Mouse (Mus musculus) midbrain, embryonic 11.5 days (tissue): ENCODE measurements around the gene Pou2f1. TPM values are rescaled to one million over a fixed set of nuclear protein-coding genes. Genes with fewer than 3 reads are reported as not detected.

Source experiments
- ATAC-seq: fragments of 200-750 bp; cut with Nextera tagmentation; 2 replicates; pipeline ENCODE4 v1.8.0; 2017; ENCODE audit warnings: moderate TSS enrichment, moderate library complexity; ENCODE audit not compliant: low FRiP score
- DNase-seq: peaks from one replicate; pipeline ENCODE4 v3.0.0; 2015; ENCODE audit warnings: low spot score; ENCODE audit errors: missing footprints
- H3K27ac ChIP-seq: fragments of 300-500 bp; sonication (generic); 2 replicates; pipeline ENCODE4 v1.5.1; 2014; ENCODE audit warnings: low read depth, low read length
- H3K27me3 ChIP-seq: fragments of 300-500 bp; sonication (generic); 2 replicates; pipeline ENCODE4 v1.6.1; 2014; ENCODE audit warnings: mild to moderate bottlenecking, low read length, moderate library complexity, mixed read lengths; ENCODE audit not compliant: control insufficient read depth, insufficient read depth
- H3K36me3 ChIP-seq: fragments of 300-500 bp; sonication (generic); 2 replicates; pipeline ENCODE4 v1.6.1; 2014; ENCODE audit warnings: mild to moderate bottlenecking, low read length, moderate library complexity, mixed read lengths; ENCODE audit not compliant: control insufficient read depth, insufficient read depth
- H3K4me1 ChIP-seq: fragments of 300-500 bp; sonication (generic); 2 replicates; pipeline ENCODE4 v1.6.1; 2014; ENCODE audit warnings: low read length; ENCODE audit not compliant: control insufficient read depth, insufficient read depth
- H3K4me2 ChIP-seq: fragments of 300-500 bp; sonication (generic); 2 replicates; pipeline ENCODE4 v1.6.1; 2014; ENCODE audit warnings: mild to moderate bottlenecking, moderate library complexity
- H3K4me3 ChIP-seq: fragments of 300-500 bp; sonication (generic); 2 replicates; pipeline ENCODE4 v1.5.1; 2014; ENCODE audit warnings: low read depth, low read length
- H3K9ac ChIP-seq: fragments of 300-500 bp; sonication (generic); 2 replicates; pipeline ENCODE4 v1.6.1; 2014; ENCODE audit warnings: low read length
- H3K9me3 ChIP-seq: fragments of 300-500 bp; sonication (generic); 2 replicates; pipeline ENCODE4 v1.6.1; 2016; ENCODE audit warnings: low read length; ENCODE audit not compliant: control insufficient read depth
- WGBS: fragments of 180-500 bp; shearing (Covaris S2); extraction: QIAGEN DNeasy Blood & Tissue Kit; methylation state at CpG from one replicate; pipeline ENCODE4 v1.1.7; 2014; 5-methylcytosine and 5-hydroxymethylcytosine counted together
- polyA plus RNA-seq: library from polyadenylated mRNA; unstranded; fragments of >200 nt; fragmentation: Nextera tagmentation; extraction: Ambion mirVana; gene quantifications from 2 replicates; pipeline ENCODE4 v1.2.1, GENCODE M21; 2014

The Pou2f1 gene
- polyA plus RNA-seq, 1 experiment from 2014 or later: 32.1 TPM

DNA sequence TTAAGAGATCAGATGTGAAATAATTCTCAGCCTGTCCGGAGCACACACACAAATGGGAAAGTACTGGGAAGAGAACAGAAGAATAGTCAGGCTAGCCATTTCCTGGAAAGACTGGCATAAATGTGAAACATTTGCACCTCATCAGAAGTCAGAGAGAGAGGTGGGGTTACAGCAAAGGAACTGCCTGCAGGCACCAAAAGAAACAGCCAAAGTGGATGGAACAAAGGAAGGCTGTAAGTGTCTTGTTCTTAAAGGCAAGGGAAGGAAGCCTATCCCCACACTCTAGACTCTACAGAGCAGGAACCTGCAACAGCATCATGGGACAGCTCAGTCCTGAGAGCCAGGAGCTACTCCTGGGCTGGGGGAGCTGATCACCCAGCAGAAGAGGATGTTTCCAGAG lies 39.0 kb upstream of the Pou2f1 start:
- DNase-seq (no peak), ATAC-seq (no peak)
- Histone ChIP-seq H3K4me1 (peaks cover 26% of the 10 kb centered on the region), H3K9me3 (no peaks in the 10 kb centered on the region), H3K36me3 (no peaks in the 10 kb centered on the region), H3K9ac (no peak overlapping the region), H3K4me3 (no peak overlapping the region), H3K4me2 (no peak overlapping the region), H3K27me3 (no peaks in the 10 kb centered on the region), H3K27ac (no peak overlapping the region)
- 38% methylated on average over 1 of the region's 1 CpGs for WGBS

DNA sequence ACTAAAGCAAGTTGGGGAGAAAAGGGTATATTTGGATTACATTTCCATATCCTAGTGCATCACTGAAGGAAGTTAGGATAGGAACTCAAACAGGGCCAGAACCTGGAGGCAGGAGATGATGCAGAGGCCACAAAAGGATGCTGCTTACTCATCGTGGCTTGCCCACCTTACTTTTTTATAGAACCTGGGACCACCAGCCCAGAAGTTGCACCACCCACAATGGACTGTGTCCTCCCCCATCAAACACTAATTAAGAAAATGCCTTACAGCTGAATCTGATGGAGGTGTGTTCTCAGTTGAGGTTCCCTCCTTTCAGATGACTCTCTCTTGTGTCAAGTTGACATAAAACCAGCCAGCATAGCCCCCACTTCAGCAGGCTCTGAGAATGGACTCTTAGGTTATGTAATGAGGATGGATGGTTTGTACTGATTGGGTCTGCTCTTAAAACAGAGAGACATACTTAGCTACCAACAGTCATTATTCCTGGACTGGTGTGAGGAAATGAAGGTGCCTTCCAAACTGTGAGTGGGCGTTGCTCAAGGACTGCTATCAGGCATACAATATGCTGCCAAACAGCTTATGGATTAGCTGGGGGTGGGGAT lies 36.4 kb upstream of the Pou2f1 start:
- ATAC-seq: no peak
- 87% methylated on average over 2 of the region's 2 CpGs for WGBS

DNA sequence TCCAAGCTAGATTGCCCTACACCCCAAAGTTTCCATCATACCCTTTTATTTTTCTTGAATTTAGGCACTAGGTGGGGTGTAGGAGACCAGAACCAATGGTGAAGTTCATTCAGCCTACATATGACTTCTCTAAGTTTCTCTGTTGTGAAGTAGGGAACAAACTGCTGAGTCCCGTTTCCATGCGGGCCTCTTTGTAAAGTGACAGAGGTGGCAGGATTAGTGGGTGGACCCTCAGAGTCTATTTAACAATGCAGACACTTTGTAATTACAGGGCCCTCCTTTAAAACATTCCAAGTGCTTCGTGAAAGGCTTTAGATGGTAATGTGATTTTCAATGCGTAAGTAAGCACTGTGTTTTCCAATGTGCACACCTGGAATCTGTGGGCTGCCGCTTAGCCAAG lies 32.6 kb upstream of the Pou2f1 start:
- 13% methylated on average over 5 of the region's 5 CpGs for WGBS
- H3K27ac ChIP-seq: no peak overlapping the region
- H3K4me3 ChIP-seq: no peak overlapping the region
- H3K4me2 ChIP-seq: no peak overlapping the region
- no peaks in the 10 kb centered on the region for H3K9me3 ChIP-seq
- ATAC-seq (no peak), DNase-seq (peak; percentile 69)
- no peak overlapping the region for H3K9ac ChIP-seq
- no peaks in the 10 kb centered on the region for H3K36me3 ChIP-seq
- H3K27me3 ChIP-seq: no peaks in the 10 kb centered on the region
- 0 out of 2 replicates have a peak, but pooled peaks cover 4% of the 10 kb centered on the region for H3K4me1 ChIP-seq

More for the DNA sequence above, 36.4 kb upstream of the Pou2f1 start:
- Histone ChIP-seq H3K27ac (no peak overlapping the region), H3K4me2 (no peak overlapping the region), H3K9me3 (no peaks in the 10 kb centered on the region), H3K4me3 (no peak overlapping the region), H3K36me3 (no peaks in the 10 kb centered on the region), H3K27me3 (no peaks in the 10 kb centered on the region), H3K9ac (no peak overlapping the region), H3K4me1 (peaks cover 10% of the 10 kb centered on the region)
- DNase-seq: no peak

DNA sequence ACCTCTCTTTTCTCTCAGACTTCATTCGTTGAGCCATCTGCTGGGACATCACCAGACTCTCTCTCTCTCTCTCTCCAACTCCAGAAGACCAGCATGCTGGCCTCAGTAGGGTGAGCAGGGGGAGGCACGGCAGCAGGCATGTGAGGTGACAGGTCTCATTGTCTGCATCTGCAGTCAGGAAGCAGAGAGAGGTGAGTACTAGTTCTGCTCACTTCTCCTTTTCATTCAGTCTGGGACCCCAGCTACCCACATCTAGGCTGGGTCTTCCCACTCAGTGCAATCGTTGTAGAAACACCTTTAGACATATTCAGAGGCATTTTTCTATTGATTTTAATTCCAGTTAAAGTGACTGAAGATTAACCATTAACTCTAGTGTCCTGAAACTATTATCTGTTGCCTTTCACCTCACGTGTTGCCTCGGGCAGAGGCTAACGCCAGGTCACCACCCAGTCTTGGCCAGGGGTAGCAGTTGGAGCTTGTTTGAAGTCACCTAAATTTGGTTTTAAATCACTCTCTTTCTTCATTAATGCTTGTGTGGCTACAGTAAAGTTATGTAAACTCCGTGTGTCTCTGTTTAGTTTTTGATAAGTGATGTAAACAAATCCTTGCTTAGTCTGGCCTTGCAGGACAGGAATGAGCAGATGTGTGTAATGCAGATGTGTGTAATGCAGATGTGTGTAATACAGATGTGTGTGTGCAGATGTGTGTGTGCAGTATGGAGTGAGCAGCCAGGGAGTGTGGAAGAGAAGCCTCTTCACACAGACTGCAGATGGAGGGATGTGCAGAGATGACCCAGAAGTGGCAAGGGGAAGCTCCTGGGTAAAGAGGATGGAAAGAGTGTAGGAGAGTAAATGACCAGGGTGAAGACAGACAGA lies 29.4 kb upstream of the Pou2f1 start:
- no peak overlapping the region for H3K27ac ChIP-seq
- H3K4me3 ChIP-seq: no peak overlapping the region
- H3K9ac ChIP-seq: no peak overlapping the region
- DNase-seq: peak; percentile 31
- H3K27me3 ChIP-seq: no peaks in the 10 kb centered on the region
- H3K9me3 ChIP-seq: no peaks in the 10 kb centered on the region
- no peaks in the 10 kb centered on the region for H3K36me3 ChIP-seq
- no peak overlapping the region for H3K4me2 ChIP-seq
- ATAC-seq: no peak
- WGBS: 73% methylated on average over 7 of the region's 7 CpGs
- 0 out of 2 replicates have a peak, but pooled peaks cover 4% of the 10 kb centered on the region for H3K4me1 ChIP-seq

DNA sequence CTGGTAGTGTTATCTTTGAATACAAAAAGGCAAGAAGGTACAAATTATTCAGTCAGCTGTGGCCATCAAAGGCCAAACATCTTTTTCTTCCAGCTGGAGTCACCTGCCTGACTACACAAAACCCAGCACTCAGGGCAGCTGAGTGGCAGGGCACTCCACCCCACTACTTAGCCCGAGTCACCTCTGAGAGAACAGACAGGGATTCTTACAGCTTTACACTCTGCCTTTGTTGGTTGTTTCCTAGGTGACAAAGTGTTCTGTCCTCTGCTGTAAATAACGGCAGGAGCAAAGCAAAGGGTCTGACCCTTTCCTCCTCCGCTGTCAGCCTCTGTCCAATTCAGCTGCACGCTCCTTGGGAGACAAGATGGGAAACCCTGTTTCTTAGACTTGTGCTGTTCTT lies 21.5 kb upstream of the Pou2f1 start:
- 25% methylated on average over 4 of the region's 4 CpGs for whole genome bisulfite sequencing
- Histone ChIP-seq H3K27me3 (no peaks in the 10 kb centered on the region; the same call in 1 of the 2 replicates), H3K9me3 (no peaks in the 10 kb centered on the region), H3K27ac (no peak overlapping the region), H3K9ac (no peak overlapping the region), H3K4me2 (no peak overlapping the region), H3K4me1 (peaks cover 4% of the 10 kb centered on the region; the same call in 1 of the 2 replicates), H3K36me3 (no peaks in the 10 kb centered on the region), H3K4me3 (no peak overlapping the region)
- ATAC-seq: peak; percentile 72
- DNase-seq: no peak

DNA sequence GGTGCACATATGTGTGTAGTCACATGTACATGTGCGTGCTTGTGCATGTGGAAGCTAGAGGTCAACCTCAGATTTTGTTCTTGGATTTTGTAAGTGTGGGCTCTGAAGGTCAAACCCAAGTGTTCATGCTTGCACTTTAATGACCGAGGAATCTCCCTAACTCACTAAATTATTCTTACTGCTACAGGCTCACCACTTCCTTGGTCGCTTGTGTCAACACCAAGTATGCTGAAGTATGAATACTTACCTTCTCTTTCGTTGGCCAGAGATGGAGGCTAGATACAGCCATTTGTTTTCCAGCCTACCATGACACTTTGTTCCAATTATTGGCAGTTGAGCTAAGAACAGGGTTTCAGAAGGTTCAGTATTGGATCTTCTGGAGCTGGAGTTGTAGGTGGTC lies 14.7 kb upstream of the Pou2f1 start:
- Histone ChIP-seq H3K36me3 (no peaks in the 10 kb centered on the region), H3K27ac (no peak overlapping the region), H3K9ac (no peak overlapping the region), H3K4me1 (no peaks in the 10 kb centered on the region), H3K4me3 (no peak overlapping the region), H3K27me3 (no peaks in the 10 kb centered on the region), H3K4me2 (no peak overlapping the region), H3K9me3 (no peaks in the 10 kb centered on the region)
- 87% methylated on average over 4 of the region's 4 CpGs for WGBS
- no peak for ATAC-seq
- DNase-seq: no peak

DNA sequence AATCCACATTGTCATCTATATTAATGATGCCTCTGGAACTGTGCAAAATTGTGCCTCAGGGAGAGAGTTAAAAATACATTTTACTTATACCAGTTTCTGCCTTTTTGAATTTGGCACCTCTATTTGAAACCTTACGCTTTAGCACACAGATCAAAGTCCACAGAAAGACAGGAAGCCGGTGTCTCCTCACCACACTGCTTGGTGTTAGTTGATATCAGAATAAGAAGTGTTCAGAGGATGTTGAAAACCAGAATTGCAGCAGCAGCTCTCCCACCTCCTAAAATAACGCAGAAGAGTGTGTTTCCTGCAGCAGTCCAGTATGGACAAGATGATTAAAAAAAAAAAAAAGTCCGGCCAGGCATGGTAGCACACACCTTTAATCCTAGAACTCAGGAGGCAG lies 13.8 kb upstream of the Pou2f1 start:
- peak; percentile 41 for DNase-seq
- no peak overlapping the region for H3K27ac ChIP-seq
- WGBS: 77% methylated on average over 4 of the region's 4 CpGs
- no peak overlapping the region for H3K4me3 ChIP-seq
- no peaks in the 10 kb centered on the region for H3K4me1 ChIP-seq
- H3K9ac ChIP-seq: no peak overlapping the region
- no peaks in the 10 kb centered on the region for H3K36me3 ChIP-seq
- no peaks in the 10 kb centered on the region for H3K27me3 ChIP-seq
- ATAC-seq: no peak
- H3K9me3 ChIP-seq: no peaks in the 10 kb centered on the region
- H3K4me2 ChIP-seq: no peak overlapping the region

DNA sequence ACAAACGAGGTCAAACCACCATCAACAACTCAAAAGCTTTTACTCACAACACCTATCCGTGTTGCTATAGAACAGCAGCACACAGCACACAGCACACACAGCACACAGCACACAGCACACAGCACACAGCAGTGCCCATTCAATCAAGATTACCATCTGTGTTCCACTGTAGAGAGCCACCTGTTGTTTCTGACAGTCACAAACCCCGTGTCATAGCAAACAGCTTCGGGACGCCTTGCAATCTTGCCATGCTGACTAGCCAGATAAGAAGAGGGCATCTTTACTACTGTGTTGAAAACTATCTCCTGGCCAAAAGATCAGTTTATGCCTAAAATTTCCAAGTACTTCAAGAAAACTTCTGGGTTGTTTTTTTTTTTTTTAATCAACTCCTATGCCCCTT lies 12.1 kb upstream of the Pou2f1 start:
- H3K9me3 ChIP-seq: no peaks in the 10 kb centered on the region
- no peak overlapping the region for H3K4me3 ChIP-seq
- H3K36me3 ChIP-seq: no peaks in the 10 kb centered on the region
- WGBS: 73% methylated on average over 5 of the region's 5 CpGs
- no peak overlapping the region for H3K4me2 ChIP-seq
- DNase-seq (peak; percentile 57), ATAC-seq (no peak)
- no peak overlapping the region for H3K27ac ChIP-seq
- H3K4me1 ChIP-seq: no peaks in the 10 kb centered on the region
- no peak overlapping the region for H3K9ac ChIP-seq
- no peaks in the 10 kb centered on the region for H3K27me3 ChIP-seq

DNA sequence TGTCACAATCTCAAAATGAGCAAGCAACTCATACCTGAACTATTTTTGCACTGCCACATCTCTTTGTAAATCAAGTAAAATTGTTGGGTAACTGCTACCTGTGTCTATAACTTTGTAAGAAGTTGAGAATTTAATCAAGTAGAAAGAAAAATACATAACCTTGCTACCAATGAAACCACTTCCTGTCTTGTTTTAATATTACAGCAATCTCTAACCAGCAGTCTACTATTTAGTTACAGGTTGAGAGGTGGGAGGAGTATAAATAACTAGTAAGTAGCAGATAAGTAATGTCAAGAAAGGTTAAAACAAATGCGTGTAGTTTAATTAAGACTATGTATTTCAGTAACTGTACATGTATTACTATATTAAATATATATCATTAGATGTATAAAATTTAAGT lies 7.6 kb upstream of the Pou2f1 start:
- Histone ChIP-seq H3K4me2 (no peak overlapping the region), H3K9me3 (no peaks in the 10 kb centered on the region), H3K4me1 (no peaks in the 10 kb centered on the region), H3K4me3 (no peak overlapping the region), H3K27ac (no peak overlapping the region), H3K27me3 (no peaks in the 10 kb centered on the region), H3K36me3 (no peaks in the 10 kb centered on the region), H3K9ac (no peak overlapping the region)
- no peak for ATAC-seq
- 93% methylated on average over 1 of the region's 1 CpGs for whole genome bisulfite sequencing
- DNase-seq: no peak
